Mouse (Mus musculus): ENCODE data around the gene Akain1.
A peak's percentile ranks its signal among the peaks of the same experiment; 100 is the strongest.

The Akain1 gene

GRCm38 (mm10) chr17:69479261-69479660 lies 40.1 kb downstream of the Akain1 start:
- no peak for DNase-seq (ENCODE audit: low read depth, low spot score)

- DNase-seq (ENCODE audit: low read depth, low spot score) = no peak
Measured at GRCm38 (mm10) chr17:69487116-69487515, 48.0 kb downstream of the Akain1 start.

DNA sequence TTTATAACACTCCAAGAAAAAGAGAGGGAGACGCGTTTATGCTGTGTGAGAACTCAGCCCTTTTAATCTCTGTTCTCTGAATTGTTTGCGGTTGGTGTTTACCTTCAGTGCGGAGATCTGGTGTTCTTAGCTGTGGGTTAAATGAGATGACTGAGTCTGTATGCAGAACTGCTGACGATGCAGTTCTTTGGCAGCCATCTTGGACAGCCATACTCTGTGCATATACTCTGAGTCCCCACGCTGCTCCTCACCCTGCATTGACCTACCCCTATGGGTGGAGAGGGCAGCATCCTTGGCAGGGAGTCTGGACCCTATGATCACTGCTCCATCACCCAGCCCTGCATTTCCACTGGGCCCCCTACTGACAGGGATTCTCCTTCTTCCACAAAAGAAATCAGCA lies 48.8 kb downstream of the Akain1 start:
- DNase-seq (ENCODE audit: low read depth, low spot score) = no peak

DNA sequence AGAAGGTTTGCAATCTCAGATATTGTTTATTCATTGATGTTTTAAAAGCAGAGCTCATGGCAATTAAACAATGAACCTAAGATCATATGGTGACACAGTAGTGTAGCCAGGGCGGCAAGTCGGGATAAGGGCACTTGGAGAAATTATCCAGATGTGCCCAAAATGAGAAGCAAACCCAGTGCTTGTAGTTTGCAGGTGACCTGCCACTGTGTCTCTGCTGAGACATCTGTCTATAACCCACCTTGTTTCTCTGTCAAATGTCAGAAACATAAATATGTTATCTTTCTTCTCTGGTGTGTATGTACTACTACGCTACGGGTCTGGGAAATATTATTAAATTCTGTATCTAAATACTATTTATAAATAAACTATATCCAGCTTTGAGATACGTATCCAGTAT lies 49.7 kb downstream of the Akain1 start:
- DNase-seq (ENCODE audit: low read depth, low spot score) = no peak

DNA sequence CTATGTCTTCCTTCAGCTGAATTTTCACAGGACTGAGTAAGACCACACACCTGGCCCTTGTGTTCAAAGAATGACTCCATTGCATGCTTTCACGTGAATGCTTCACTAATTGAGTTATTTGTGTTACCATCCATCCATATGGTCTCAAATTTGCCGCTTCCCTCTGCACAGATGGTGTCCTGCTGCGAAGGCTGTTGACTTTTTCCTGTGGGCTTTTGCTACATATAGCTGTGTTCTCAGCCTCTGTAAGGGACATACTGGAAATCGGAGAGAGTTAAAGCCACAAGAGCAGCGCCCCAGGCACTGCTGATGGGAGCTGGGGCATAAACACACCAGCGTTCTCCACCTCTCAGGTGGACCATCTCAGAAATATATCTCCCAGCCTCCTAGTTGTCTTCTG lies 53.2 kb downstream of the Akain1 start:
- no peak for DNase-seq (ENCODE audit: low read depth, low spot score)

DNA sequence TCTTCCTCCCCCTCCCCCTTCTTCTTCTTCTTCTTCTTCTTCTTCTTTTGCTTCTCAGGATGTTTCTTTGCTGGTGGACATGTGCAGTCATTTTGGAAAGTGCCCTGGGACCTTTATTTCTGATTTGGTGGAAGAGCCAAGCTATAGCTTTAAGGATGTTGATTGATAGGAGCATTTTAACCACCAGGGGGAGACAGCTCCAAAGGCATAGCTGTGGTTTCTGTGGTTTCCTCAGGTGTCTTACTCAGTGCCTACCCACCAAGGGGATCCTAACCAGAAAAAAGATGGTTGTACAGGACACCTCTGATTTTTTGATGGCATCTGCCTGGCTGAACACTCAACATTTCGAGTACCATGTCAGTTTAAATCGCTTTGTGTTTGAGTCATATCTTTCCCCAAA lies 56.4 kb downstream of the Akain1 start:
- peak; percentile 12 for DNase-seq (ENCODE audit: low read depth, low spot score)

DNA sequence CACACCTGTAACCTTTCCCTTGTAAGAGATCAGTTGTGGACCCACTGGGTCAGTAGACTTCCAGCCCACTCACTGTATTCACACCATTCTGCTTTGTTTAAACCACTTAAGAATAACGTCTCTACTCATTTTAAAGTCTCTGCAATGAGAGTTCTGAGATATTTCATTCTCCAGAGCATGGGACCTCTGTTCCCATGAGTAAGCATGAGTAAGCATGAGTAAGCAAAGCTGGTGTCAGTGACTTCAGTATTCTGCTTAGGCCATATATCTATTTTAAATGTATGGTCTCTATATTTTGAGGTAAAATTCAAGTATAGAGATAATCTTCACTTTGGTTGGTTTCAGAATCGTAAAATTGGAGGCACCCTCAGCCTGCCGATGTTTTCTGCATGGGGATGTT lies 57.0 kb downstream of the Akain1 start:
- no peak for DNase-seq (ENCODE audit: low read depth, low spot score)

DNA sequence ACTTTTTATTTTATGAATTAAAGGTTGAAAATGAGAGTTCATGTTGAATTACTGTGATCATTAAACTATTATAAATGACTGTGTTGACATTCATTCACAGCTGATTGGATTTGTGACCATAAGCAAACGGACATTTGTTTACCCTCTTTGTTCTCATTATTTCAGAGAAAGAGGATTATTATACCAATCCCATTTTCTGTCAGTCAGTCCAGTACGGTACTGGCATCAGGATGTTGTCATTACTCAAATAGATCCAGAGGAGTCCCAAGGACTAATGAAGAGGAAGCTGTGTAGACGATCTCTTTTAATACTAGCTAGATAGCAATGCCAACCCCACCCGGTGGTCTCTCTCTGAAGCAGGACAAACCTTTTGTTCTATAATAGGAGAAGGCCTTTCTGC lies 58.2 kb downstream of the Akain1 start:
- no peak for DNase-seq (ENCODE audit: low read depth, low spot score)

GRCm38 (mm10) chr17:69498913-69499312 lies 59.8 kb downstream of the Akain1 start:
- no peak for DNase-seq (ENCODE audit: low read depth, low spot score)

DNA sequence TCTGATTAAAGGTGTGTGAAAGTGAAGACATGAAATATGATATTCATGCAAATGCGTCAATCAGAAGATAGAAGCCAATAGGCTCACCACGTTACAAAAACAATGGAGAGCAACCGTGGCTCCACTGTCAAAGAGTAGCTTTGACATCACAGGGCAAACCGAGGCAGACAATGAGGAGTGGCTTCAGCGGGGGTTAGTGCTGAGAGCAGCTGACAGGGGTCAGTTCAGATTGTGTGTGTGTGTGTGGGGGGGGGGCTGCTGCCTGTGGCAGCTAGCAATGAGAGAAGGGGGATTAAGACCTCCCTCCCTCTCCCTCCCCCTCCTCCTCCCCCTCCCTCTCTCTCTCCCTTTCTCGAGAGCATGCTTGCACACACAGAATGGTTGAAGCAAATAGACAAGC lies 60.3 kb downstream of the Akain1 start:
- DNase-seq (ENCODE audit: low read depth, low spot score) = no peak

GRCm38 (mm10) chr17:69506070-69506469 lies 66.9 kb downstream of the Akain1 start:
- DNase-seq (ENCODE audit: low read depth, low spot score) = no peak

GRCm38 (mm10) chr17:69516344-69516907 lies 77.3 kb downstream of the Akain1 start:
- DNase-seq (ENCODE audit: low read depth, low spot score) = no peak

- DNase-seq (ENCODE audit: low read depth, low spot score) = peak; percentile 64
Measured at GRCm38 (mm10) chr17:69531472-69531871, 92.3 kb downstream of the Akain1 start.
